Mouse (Mus musculus): ENCODE results near the gene Gm10142. TPM values are rescaled to one million over a fixed set of nuclear protein-coding genes. Genes with fewer than 3 reads are reported as not detected.

Gm10142 gene
- not detected for polyA plus RNA-seq (2014; fragmentation: Illumina TruSeq; extraction: RNeasy Lipid Tissue Mini Kit (QIAGEN cat#74804); ENCODE audit: low read depth, low replicate concordance)

GRCm38 (mm10) chr10:77715507-77715906 is at the start of gene Gm10142:
Gene Gm10142, plus strand, starts transcription at chr10:77715807.

GRCm38 (mm10) chr10:77685895-77686664 is 29.5 kb upstream of the Gm10142 start, which contains the start of gene Tspear:
Gene Tspear, plus strand, starts transcription at chr10:77686569.

GRCm38 (mm10) chr10:77690356-77690807 is 25.2 kb upstream of the Gm10142 start, which contains the start of gene Gm19402:
Gene Gm19402, minus strand, starts transcription at chr10:77690757.

GRCm38 (mm10) chr10:77697133-77697532 is 18.5 kb upstream of the Gm10142 start, which contains the start of gene Gm9508:
Gene Gm9508, minus strand, starts transcription at chr10:77697233.

GRCm38 (mm10) chr10:77706326-77706725 is 9.3 kb upstream of the Gm10142 start, which contains the start of gene Gm10272:
Gene Gm10272, plus strand, starts transcription at chr10:77706626.

GRCm38 (mm10) chr10:77711157-77711556 is 4.5 kb upstream of the Gm10142 start, which contains the start of gene Gm10024:
Gene Gm10024, plus strand, starts transcription at chr10:77711457.

GRCm38 (mm10) chr10:77720299-77720698 is 4.7 kb downstream of the Gm10142 start, which contains the start of gene Krtap12-1:
Gene Krtap12-1, plus strand, starts transcription at chr10:77720599.

GRCm38 (mm10) chr10:77726186-77726585 is 10.6 kb downstream of the Gm10142 start, which contains the start of gene Gm10100:
Gene Gm10100, plus strand, starts transcription at chr10:77726486.

GRCm38 (mm10) chr10:77741924-77742688 is 26.5 kb downstream of the Gm10142 start, which contains the start of gene Gm18596:
Gene Gm18596, minus strand, starts transcription at chr10:77742638.

GRCm38 (mm10) chr10:77751254-77751653 is 35.6 kb downstream of the Gm10142 start, which contains the start of gene Gm9736:
Gene Gm9736, minus strand, starts transcription at chr10:77751354.

GRCm38 (mm10) chr10:77759582-77759981 is 44.0 kb downstream of the Gm10142 start, which contains the start of gene Gm3233:
Gene Gm3233, minus strand, starts transcription at chr10:77759682.

Other genes starting within 250 kb of the Gm10142 start
- 0.78 TPM for gene Fam207a, start 200.0 kb upstream of the Gm10142 start, polyA plus RNA-seq (2014; fragmentation: Illumina TruSeq; extraction: RNeasy Lipid Tissue Mini Kit (QIAGEN cat#74804); ENCODE audit: low read depth, low replicate concordance)
- gene Itgb2, start 185.6 kb upstream of the Gm10142 start, polyA plus RNA-seq (2014; fragmentation: Illumina TruSeq; extraction: RNeasy Lipid Tissue Mini Kit (QIAGEN cat#74804); ENCODE audit: low read depth, low replicate concordance) = 0.36 TPM
- gene Pttg1ip, start 134.1 kb upstream of the Gm10142 start, polyA plus RNA-seq (2014; fragmentation: Illumina TruSeq; extraction: RNeasy Lipid Tissue Mini Kit (QIAGEN cat#74804); ENCODE audit: low read depth, low replicate concordance) = 53.7 TPM
- gene Sumo3, start 109.7 kb upstream of the Gm10142 start, polyA plus RNA-seq (2014; fragmentation: Illumina TruSeq; extraction: RNeasy Lipid Tissue Mini Kit (QIAGEN cat#74804); ENCODE audit: low read depth, low replicate concordance) = 32.2 TPM
- 10.3 TPM for gene Gm49325, start 109.6 kb upstream of the Gm10142 start, polyA plus RNA-seq (2014; fragmentation: Illumina TruSeq; extraction: RNeasy Lipid Tissue Mini Kit (QIAGEN cat#74804); ENCODE audit: low read depth, low replicate concordance)
- gene Ube2g2, start 93.5 kb upstream of the Gm10142 start, polyA plus RNA-seq (2014; fragmentation: Illumina TruSeq; extraction: RNeasy Lipid Tissue Mini Kit (QIAGEN cat#74804); ENCODE audit: low read depth, low replicate concordance) = 19.1 TPM
- not detected for gene Tspear, start 29.2 kb upstream of the Gm10142 start, polyA plus RNA-seq (2014; fragmentation: Illumina TruSeq; extraction: RNeasy Lipid Tissue Mini Kit (QIAGEN cat#74804); ENCODE audit: low read depth, low replicate concordance)
- not detected for gene Gm19402, start 25.1 kb upstream of the Gm10142 start, polyA plus RNA-seq (2014; fragmentation: Illumina TruSeq; extraction: RNeasy Lipid Tissue Mini Kit (QIAGEN cat#74804); ENCODE audit: low read depth, low replicate concordance)
- gene Gm9508, start 18.6 kb upstream of the Gm10142 start, polyA plus RNA-seq (2014; fragmentation: Illumina TruSeq; extraction: RNeasy Lipid Tissue Mini Kit (QIAGEN cat#74804); ENCODE audit: low read depth, low replicate concordance) = not detected
- gene Gm10272, start 9.2 kb upstream of the Gm10142 start, polyA plus RNA-seq (2014; fragmentation: Illumina TruSeq; extraction: RNeasy Lipid Tissue Mini Kit (QIAGEN cat#74804); ENCODE audit: low read depth, low replicate concordance) = not detected
- not detected for gene Gm10024, start 4.3 kb upstream of the Gm10142 start, polyA plus RNA-seq (2014; fragmentation: Illumina TruSeq; extraction: RNeasy Lipid Tissue Mini Kit (QIAGEN cat#74804); ENCODE audit: low read depth, low replicate concordance)
- gene Krtap12-1, start 4.8 kb downstream of the Gm10142 start, polyA plus RNA-seq (2014; fragmentation: Illumina TruSeq; extraction: RNeasy Lipid Tissue Mini Kit (QIAGEN cat#74804); ENCODE audit: low read depth, low replicate concordance) = not detected
- not detected for gene Gm10100, start 10.7 kb downstream of the Gm10142 start, polyA plus RNA-seq (2014; fragmentation: Illumina TruSeq; extraction: RNeasy Lipid Tissue Mini Kit (QIAGEN cat#74804); ENCODE audit: low read depth, low replicate concordance)
- not detected for gene Gm18596, start 26.8 kb downstream of the Gm10142 start, polyA plus RNA-seq (2014; fragmentation: Illumina TruSeq; extraction: RNeasy Lipid Tissue Mini Kit (QIAGEN cat#74804); ENCODE audit: low read depth, low replicate concordance)
- not detected for gene Gm9736, start 35.5 kb downstream of the Gm10142 start, polyA plus RNA-seq (2014; fragmentation: Illumina TruSeq; extraction: RNeasy Lipid Tissue Mini Kit (QIAGEN cat#74804); ENCODE audit: low read depth, low replicate concordance)
- not detected for gene Gm3233, start 43.9 kb downstream of the Gm10142 start, polyA plus RNA-seq (2014; fragmentation: Illumina TruSeq; extraction: RNeasy Lipid Tissue Mini Kit (QIAGEN cat#74804); ENCODE audit: low read depth, low replicate concordance)
- gene Gm3238, start 55.5 kb downstream of the Gm10142 start, polyA plus RNA-seq (2014; fragmentation: Illumina TruSeq; extraction: RNeasy Lipid Tissue Mini Kit (QIAGEN cat#74804); ENCODE audit: low read depth, low replicate concordance) = not detected
- gene Gm7138, start 61.1 kb downstream of the Gm10142 start, polyA plus RNA-seq (2014; fragmentation: Illumina TruSeq; extraction: RNeasy Lipid Tissue Mini Kit (QIAGEN cat#74804); ENCODE audit: low read depth, low replicate concordance) = not detected
- not detected for gene Gm3250, start 66.7 kb downstream of the Gm10142 start, polyA plus RNA-seq (2014; fragmentation: Illumina TruSeq; extraction: RNeasy Lipid Tissue Mini Kit (QIAGEN cat#74804); ENCODE audit: low read depth, low replicate concordance)
- gene Gm7137, start 72.4 kb downstream of the Gm10142 start, polyA plus RNA-seq (2014; fragmentation: Illumina TruSeq; extraction: RNeasy Lipid Tissue Mini Kit (QIAGEN cat#74804); ENCODE audit: low read depth, low replicate concordance) = not detected
- not detected for gene Gm9639, start 79.3 kb downstream of the Gm10142 start, polyA plus RNA-seq (2014; fragmentation: Illumina TruSeq; extraction: RNeasy Lipid Tissue Mini Kit (QIAGEN cat#74804); ENCODE audit: low read depth, low replicate concordance)
- gene Gm19668, start 83.3 kb downstream of the Gm10142 start, polyA plus RNA-seq (2014; fragmentation: Illumina TruSeq; extraction: RNeasy Lipid Tissue Mini Kit (QIAGEN cat#74804); ENCODE audit: low read depth, low replicate concordance) = not detected
- gene Gm9507, start 96.0 kb downstream of the Gm10142 start, polyA plus RNA-seq (2014; fragmentation: Illumina TruSeq; extraction: RNeasy Lipid Tissue Mini Kit (QIAGEN cat#74804); ENCODE audit: low read depth, low replicate concordance) = not detected
- not detected for gene Gm2696, start 98.9 kb downstream of the Gm10142 start, polyA plus RNA-seq (2014; fragmentation: Illumina TruSeq; extraction: RNeasy Lipid Tissue Mini Kit (QIAGEN cat#74804); ENCODE audit: low read depth, low replicate concordance)
- gene Krtap10-4, start 111.3 kb downstream of the Gm10142 start, polyA plus RNA-seq (2014; fragmentation: Illumina TruSeq; extraction: RNeasy Lipid Tissue Mini Kit (QIAGEN cat#74804); ENCODE audit: low read depth, low replicate concordance) = not detected
- gene Krtap10-10, start 120.1 kb downstream of the Gm10142 start, polyA plus RNA-seq (2014; fragmentation: Illumina TruSeq; extraction: RNeasy Lipid Tissue Mini Kit (QIAGEN cat#74804); ENCODE audit: low read depth, low replicate concordance) = not detected
- not detected for gene Gm36176, start 131.0 kb downstream of the Gm10142 start, polyA plus RNA-seq (2014; fragmentation: Illumina TruSeq; extraction: RNeasy Lipid Tissue Mini Kit (QIAGEN cat#74804); ENCODE audit: low read depth, low replicate concordance)
- gene Gm10318, start 137.1 kb downstream of the Gm10142 start, polyA plus RNA-seq (2014; fragmentation: Illumina TruSeq; extraction: RNeasy Lipid Tissue Mini Kit (QIAGEN cat#74804); ENCODE audit: low read depth, low replicate concordance) = not detected
- gene Gm3285, start 146.2 kb downstream of the Gm10142 start, polyA plus RNA-seq (2014; fragmentation: Illumina TruSeq; extraction: RNeasy Lipid Tissue Mini Kit (QIAGEN cat#74804); ENCODE audit: low read depth, low replicate concordance) = not detected
- 0.15 TPM for gene Lrrc3, start 186.7 kb downstream of the Gm10142 start, polyA plus RNA-seq (2014; fragmentation: Illumina TruSeq; extraction: RNeasy Lipid Tissue Mini Kit (QIAGEN cat#74804); ENCODE audit: low read depth, low replicate concordance)